ENCODE assay signal across 8 mouse cellular contexts in the genomic region with DNA sequence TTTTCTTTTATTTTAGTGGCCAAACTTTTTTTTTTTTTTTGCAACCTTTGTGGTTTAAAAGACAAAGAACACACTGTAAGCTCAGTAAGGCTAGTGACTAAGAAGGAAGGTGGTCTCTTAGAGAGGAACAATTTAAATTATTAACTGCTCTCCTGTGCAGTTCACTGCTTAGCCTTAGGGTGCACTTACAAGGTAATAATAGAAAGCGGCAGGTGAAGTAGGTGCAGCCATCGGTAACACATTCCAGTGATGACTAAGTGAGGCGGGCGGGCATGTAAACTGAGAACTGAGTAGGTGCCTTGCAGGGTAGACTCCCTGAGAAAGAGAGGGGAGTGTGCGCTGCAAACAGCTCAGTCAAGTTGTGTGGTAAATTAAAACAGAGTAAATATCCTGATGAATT. TPM values are rescaled to one million over a fixed set of nuclear protein-coding genes. Genes with fewer than 3 reads are reported as not detected.
DNase-seq lines count a peak whose midpoint lies in the region; ATAC-seq and TF ChIP-seq lines count a peak whose summit lies in the region.
"Had no signal": no experiment of that assay in that cellular context is flagged by ENCODE, and none has a peak within 500 bp of the region (broad histone marks: within the 10 kb centered on the region; RNA-seq: fewer than 3 reads in every experiment).

No protein-coding gene starts in this region.

- no peak for ATAC-seq in forebrain, postnatal 0 days
- ATAC-seq in midbrain, postnatal 0 days (ENCODE audit: low FRiP score), result no peak

- H3K27me3 ChIP-seq in forebrain, postnatal 0 days (ENCODE audit: insufficient read depth, low read length), result no peaks in the 10 kb centered on the region
- H3K27me3 ChIP-seq in limb, embryonic 10.5 days (ENCODE audit: low read depth, poor library complexity, severe bottlenecking), result no peaks in the 10 kb centered on the region
- no peaks in the 10 kb centered on the region for H3K27me3 ChIP-seq in midbrain, postnatal 0 days (ENCODE audit: insufficient read depth, low read length)

- peak overlapping the region; percentile 98 for H3K4me3 ChIP-seq in forebrain, postnatal 0 days (ENCODE audit: low read depth, low read length)
- peak overlapping the region; percentile 94 for H3K4me3 ChIP-seq in limb, embryonic 10.5 days
- peak overlapping the region; percentile 81 for H3K4me3 ChIP-seq in midbrain, postnatal 0 days (ENCODE audit: low read depth, low read length)

- WGBS in forebrain, postnatal 0 days, result 64% methylated on average over 5 of the region's 5 CpGs
- 58% methylated on average over 5 of the region's 5 CpGs for WGBS in limb, embryonic 10.5 days
- WGBS in midbrain, postnatal 0 days, result 68% methylated on average over 5 of the region's 5 CpGs

- DNase-seq in 3T3-L1 (ENCODE audit: low read depth, low spot score), result peak; percentile 29
- DNase-seq in B cell, adult 2 months, result peak; percentile 3 to 21
- no peak for DNase-seq in forebrain, postnatal 0 days
- no peak for DNase-seq in limb, embryonic 10.5 days (ENCODE audit: low spot score)
- DNase-seq in midbrain, postnatal 0 days (ENCODE audit: low spot score), result no peak
- no peak for DNase-seq in cerebellum, postnatal 10 days
- DNase-seq in gastrocnemius, postnatal 4 days (ENCODE audit: low spot score in 2 of 2), result no peak

- peak overlapping the region; percentile 93 for H3K9ac ChIP-seq in forebrain, postnatal 0 days
- peak overlapping the region; percentile 94; the same call in 1 of the 2 replicates for H3K9ac ChIP-seq in midbrain, postnatal 0 days (replicated peaks; ENCODE audit: low read length, poor library complexity, severe bottlenecking)

- peak overlapping the region; percentile 52 for H3K4me2 ChIP-seq in forebrain, postnatal 0 days (ENCODE audit: low read depth)
- H3K4me2 ChIP-seq in midbrain, postnatal 0 days (ENCODE audit: low read depth, low read length, poor library complexity, severe bottlenecking), result peak overlapping the region; percentile 57

- H3K4me1 ChIP-seq in forebrain, postnatal 0 days (ENCODE audit: insufficient read depth), result peaks cover 16% of the 10 kb centered on the region; the same call in 1 of the 2 replicates
- H3K4me1 ChIP-seq in limb, embryonic 10.5 days, result peaks cover 22% of the 10 kb centered on the region
- peaks cover 8% of the 10 kb centered on the region; the same call in 1 of the 2 replicates for H3K4me1 ChIP-seq in midbrain, postnatal 0 days (ENCODE audit: insufficient read depth, low read length)

- no peak overlapping the region for H3K27ac ChIP-seq in forebrain, postnatal 0 days (ENCODE audit: low read depth, low read length)
- no peak overlapping the region for H3K27ac ChIP-seq in limb, embryonic 10.5 days
- H3K27ac ChIP-seq in midbrain, postnatal 0 days (ENCODE audit: low read depth, low read length), result no peak overlapping the region

- TF ChIP-seq CTCF in forebrain, postnatal 0 days (IDR thresholded peaks at IDR 0.05; ENCODE audit: low read depth), result no peak
- no peak for TF ChIP-seq CTCF in midbrain, postnatal 0 days (IDR thresholded peaks at IDR 0.05)

- no peaks in the 10 kb centered on the region for H3K9me3 ChIP-seq in forebrain, postnatal 0 days (ENCODE audit: low read length)
- H3K9me3 ChIP-seq in limb, embryonic 10.5 days (replicated peaks), result no peaks in the 10 kb centered on the region
- no peaks in the 10 kb centered on the region for H3K9me3 ChIP-seq in midbrain, postnatal 0 days (ENCODE audit: low read length)

- peaks cover 8% of the 10 kb centered on the region; the same call in 1 of the 2 replicates for H3K36me3 ChIP-seq in forebrain, postnatal 0 days (ENCODE audit: insufficient read depth)
- H3K36me3 ChIP-seq in limb, embryonic 10.5 days, result peaks cover 13% of the 10 kb centered on the region
- H3K36me3 ChIP-seq in midbrain, postnatal 0 days (ENCODE audit: insufficient read depth, low read length), result peaks cover 7% of the 10 kb centered on the region; the same call in 1 of the 2 replicates

RNA-seq across cellular contexts. Expression of gene Pex12, which starts 1.4 kb away (rescaled TPM):
- 8.8 and 12.8 TPM in 2 replicates for total RNA-seq in forebrain, postnatal 0 days (2014; rRNA removed)
- 14.6 and 16.2 TPM in 2 replicates for polyA plus RNA-seq in forebrain, postnatal 0 days (2015; fragmentation: Nextera tagmentation; extraction: Ambion mirVana)
- 13.0 and 13.9 TPM in 2 replicates for polyA plus RNA-seq in limb, embryonic 10.5 days (2016; fragmentation: Nextera tagmentation; extraction: Ambion mirVana)
- total RNA-seq in midbrain, postnatal 0 days (2014; rRNA removed), result 9.5 and 10.1 TPM in 2 replicates
- polyA plus RNA-seq in midbrain, postnatal 0 days (2015; fragmentation: Nextera tagmentation; extraction: Ambion mirVana), result 10.4 and 11.8 TPM in 2 replicates
- total RNA-seq in gastrocnemius, postnatal 4 days (2021), result 10 to 100 TPM; 13.7 to 14.2 TPM

RNA-seq across cellular contexts. Expression of gene Ap2b1, which starts 4.9 kb away (rescaled TPM):
- total RNA-seq in forebrain, postnatal 0 days (2014; rRNA removed), result 200 and 230 TPM in 2 replicates
- polyA plus RNA-seq in forebrain, postnatal 0 days (2015; fragmentation: Nextera tagmentation; extraction: Ambion mirVana), result 76.4 and 110 TPM in 2 replicates
- polyA plus RNA-seq in limb, embryonic 10.5 days (2016; fragmentation: Nextera tagmentation; extraction: Ambion mirVana), result 53.4 and 60.4 TPM in 2 replicates
- total RNA-seq in midbrain, postnatal 0 days (2014; rRNA removed), result 232 and 258 TPM in 2 replicates
- polyA plus RNA-seq in midbrain, postnatal 0 days (2015; fragmentation: Nextera tagmentation; extraction: Ambion mirVana), result 107 and 110 TPM in 2 replicates
- 10 to 100 TPM; 64.8 to 69.7 TPM for total RNA-seq in gastrocnemius, postnatal 4 days (2021)

RNA-seq across cellular contexts. Expression of gene Slfn14, which starts 17.2 kb away (rescaled TPM):
- not detected in 2 replicates for total RNA-seq in forebrain, postnatal 0 days (2014; rRNA removed)
- not detected in 2 replicates for polyA plus RNA-seq in forebrain, postnatal 0 days (2015; fragmentation: Nextera tagmentation; extraction: Ambion mirVana)
- 0.08 and 0.15 TPM in 2 replicates for polyA plus RNA-seq in limb, embryonic 10.5 days (2016; fragmentation: Nextera tagmentation; extraction: Ambion mirVana)
- total RNA-seq in midbrain, postnatal 0 days (2014; rRNA removed), result not detected in 2 replicates
- polyA plus RNA-seq in midbrain, postnatal 0 days (2015; fragmentation: Nextera tagmentation; extraction: Ambion mirVana), result not detected in 2 replicates
- under 1 TPM; 0.07 to 0.26 TPM for total RNA-seq in gastrocnemius, postnatal 4 days (2021)
- polyA plus RNA-seq: frontal cortex, adult 2 months had no signal

Comparison
In these comparisons a context has a peak if more than half of its experiments do, and no peak if none do; other contexts are left out.
1. DNase-seq: peak in 3T3-L1 (single experiment) and B cell, adult 2 months (2 of 2); none in forebrain, postnatal 0 days (single experiment), limb, embryonic 10.5 days (single experiment), midbrain, postnatal 0 days (single experiment), cerebellum, postnatal 10 days (0 of 2) and gastrocnemius, postnatal 4 days (0 of 2).
2. Peak in every context shown above with its lines, with median percentiles within 50 percentile points of each other: H3K4me3 ChIP-seq.